Mouse (Mus musculus) left cerebral cortex, postnatal 4 days (tissue): ENCODE measurements around the gene Fbxw8. TPM values are rescaled to one million over a fixed set of nuclear protein-coding genes. Genes with fewer than 3 reads are reported as not detected.

ENCODE experiments used
- DNase-seq: peaks from one replicate; pipeline ENCODE4 v3.0.0-alpha.2; 2022
- intact Hi-C: fragments of 180-260 bp; cut with DNase I; formaldehyde crosslinking; loops from one replicate; pipeline ENCODE4 v1.15.1; 2025
- total RNA-seq, 2 experiments: library from RNA; stranded (reverse); gene quantifications; 2 replicates each; pipeline ENCODE4 v1.2.3; 2021

Fbxw8 gene
- 10 to 100 TPM; 45.6 to 45.8 TPM for total RNA-seq

DNA sequence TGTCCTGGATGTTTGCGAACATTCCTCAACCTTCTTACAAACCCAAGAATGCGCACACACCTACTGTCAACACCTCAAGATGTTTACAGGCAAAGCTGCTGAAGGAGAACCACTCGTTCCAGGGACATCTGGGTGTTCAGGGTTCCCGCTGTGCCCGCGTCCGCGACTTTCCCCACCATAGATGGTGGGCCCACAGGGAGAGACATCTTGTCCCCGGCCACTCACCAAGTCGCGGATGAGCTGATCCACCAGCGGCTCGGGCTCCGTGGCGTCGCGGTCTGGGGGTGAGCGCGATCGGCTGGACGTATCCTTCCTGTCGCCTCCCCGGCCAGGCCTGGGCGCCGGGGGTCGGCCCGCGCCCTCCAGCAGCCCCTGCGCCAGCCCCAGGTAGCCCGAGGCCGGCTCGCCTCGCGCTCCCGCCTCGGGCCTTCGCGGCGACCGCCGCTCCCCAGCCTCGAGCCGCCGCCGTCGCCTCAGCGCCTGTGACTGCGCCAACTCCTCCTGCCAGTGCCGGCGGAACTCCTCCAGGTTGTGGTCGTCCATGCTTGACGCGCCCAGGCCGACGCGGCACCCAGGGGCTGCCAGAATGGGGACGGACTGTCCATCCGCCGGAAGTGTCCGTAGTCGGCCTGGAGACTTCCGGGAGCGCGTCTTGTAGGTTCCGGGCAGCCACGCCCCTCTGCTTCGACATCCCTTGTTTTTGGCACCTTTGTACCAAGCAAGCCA is at the start of gene Fbxw8:
Gene Fbxw8 (minus strand): TSS at position 626 of the 726 bp plus-strand sequence.
- peak; percentile 91 for DNase-seq
- intact Hi-C loops, result no loop called here

DNA sequence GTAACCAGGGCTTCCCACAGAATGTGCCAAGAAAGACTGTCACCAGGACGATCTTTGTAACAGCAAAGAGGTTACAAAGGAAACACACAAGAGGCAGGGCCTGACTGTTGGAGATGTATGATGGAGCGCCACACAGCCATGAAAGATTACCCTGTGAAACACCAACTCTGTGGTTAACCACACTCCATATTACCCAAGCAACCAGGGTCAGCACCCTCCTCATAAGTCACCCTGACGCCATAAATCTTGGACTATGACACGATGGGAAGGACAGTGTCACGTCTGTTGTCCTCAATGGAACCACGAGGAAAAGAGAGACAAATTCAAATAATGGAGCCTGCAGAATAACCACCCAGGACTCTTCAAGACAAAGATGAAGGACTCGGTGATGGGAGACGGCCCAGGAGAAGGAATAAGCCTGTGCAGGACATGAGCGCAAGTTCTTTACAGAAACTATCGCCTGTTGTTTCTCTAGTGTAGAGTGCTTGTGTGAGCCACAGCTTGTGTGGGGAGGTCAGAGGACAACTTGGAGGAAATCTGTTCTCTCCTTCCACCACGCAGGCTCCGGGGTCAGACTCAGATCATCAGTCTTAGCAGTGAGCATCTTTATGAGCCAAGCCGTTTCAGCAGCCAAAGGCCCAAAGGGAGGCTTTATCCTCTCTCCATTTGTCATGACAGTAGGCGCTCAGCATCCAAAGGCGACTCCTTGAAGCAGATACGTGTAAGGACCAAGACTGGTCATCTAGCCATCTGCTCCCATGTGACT is 49.6 kb upstream of the Fbxw8 start:
- no peak for DNase-seq
- intact Hi-C loops, result no loop called here

DNA sequence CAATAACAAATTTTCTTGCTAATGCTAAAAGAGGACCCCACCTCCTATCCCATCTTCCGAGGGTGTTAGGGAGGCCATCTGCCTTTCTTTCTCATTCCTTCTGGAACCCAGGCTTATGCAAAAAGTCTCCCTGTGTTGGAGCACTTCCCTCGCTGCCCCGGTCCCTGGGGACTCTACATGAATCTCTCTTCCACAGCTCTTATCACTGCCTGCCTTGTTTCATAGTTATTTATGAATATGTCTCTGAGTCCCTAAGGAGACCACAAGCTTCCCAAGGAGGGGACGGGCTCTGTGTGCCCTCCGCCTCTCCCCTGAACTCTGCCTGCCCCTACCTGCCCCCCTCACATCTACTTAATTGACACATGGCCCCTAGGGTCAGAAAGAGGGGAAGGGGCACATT is 44.4 kb upstream of the Fbxw8 start:
- DNase-seq, result no peak
- intact Hi-C loops, result no loop called here

DNA sequence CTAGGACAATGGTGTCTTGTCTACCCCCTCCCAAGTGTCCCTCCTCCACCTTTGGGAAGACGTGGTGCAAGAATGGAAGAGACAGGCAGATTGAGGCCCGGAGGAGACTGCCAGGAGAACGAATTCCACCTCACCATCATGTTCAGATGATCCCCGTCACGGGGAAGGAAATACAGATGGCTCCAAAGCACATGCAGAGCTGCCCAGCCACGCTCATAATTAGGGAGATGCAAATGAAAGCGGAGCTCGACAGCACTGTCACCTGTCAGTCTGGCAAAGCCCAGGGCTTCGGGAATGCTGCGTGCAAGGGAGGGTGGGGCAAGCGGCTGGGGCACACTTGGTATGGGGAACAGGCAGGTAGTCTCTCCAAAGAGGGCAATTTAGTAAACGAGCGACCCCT is 42.2 kb upstream of the Fbxw8 start:
- intact Hi-C loops, result no loop called here
- peak; percentile 21 for DNase-seq

DNA sequence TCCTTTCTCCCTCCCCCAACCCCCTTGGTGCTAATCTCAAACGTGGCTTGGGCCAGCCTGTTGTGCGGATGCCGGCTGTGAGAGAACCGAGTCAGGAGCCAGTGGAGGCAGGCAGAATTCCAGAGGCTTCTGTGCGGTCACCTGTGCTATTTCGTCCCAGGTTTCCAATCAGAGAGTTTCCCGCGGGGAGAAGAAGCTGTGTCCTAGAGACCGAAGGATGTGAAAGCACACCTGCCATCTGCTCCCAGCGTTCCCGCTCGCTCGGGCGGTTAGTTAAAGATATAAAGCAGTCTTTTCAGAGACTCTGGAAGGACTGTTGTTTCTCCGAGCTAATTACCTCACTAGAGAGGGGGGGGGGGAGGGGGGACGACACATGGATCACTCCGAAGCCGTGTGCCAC is 37.0 kb upstream of the Fbxw8 start:
- DNase-seq, result no peak
- intact Hi-C loops, result no loop called here

DNA sequence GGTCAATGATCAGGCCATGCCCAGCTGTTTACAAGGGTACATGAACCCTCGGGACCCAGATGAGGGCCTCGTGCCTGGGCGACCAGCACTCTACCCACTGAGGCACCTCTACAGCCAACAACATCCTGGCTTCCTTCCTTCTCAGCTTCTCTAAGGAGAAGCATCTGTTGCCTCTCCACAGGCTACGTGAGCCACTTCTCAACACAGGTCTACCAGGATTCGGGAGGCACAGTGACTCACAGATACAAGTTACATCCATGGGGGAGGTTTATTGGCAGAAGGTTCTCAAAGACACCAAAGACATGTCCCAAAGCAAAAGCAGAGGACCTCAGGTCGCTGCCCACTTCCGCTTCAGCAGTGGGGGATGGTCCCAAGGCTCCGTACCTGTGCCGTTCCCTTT is 35.2 kb upstream of the Fbxw8 start:
- intact Hi-C loops, result no loop called here
- no peak for DNase-seq

DNA sequence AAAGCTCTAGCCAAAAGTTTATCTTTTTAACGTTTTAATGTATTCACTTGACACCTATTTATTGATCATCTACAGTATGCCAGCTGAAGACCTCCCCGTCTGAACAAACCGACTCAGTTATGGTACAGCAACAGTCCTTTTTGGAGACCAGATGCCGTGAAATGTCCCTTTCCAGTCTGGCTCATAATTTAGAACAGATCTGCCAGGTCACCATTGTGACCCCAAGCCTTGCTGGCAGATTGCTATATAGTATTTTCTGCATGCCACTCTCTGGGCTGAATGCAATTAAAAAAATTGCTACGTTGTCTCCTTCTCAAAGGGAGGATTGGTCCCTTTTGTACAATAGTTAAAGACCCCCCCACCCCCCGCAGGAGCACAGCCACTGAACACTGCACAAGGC is 33.1 kb upstream of the Fbxw8 start:
- no peak for DNase-seq
- intact Hi-C loops, result no loop called here

DNA sequence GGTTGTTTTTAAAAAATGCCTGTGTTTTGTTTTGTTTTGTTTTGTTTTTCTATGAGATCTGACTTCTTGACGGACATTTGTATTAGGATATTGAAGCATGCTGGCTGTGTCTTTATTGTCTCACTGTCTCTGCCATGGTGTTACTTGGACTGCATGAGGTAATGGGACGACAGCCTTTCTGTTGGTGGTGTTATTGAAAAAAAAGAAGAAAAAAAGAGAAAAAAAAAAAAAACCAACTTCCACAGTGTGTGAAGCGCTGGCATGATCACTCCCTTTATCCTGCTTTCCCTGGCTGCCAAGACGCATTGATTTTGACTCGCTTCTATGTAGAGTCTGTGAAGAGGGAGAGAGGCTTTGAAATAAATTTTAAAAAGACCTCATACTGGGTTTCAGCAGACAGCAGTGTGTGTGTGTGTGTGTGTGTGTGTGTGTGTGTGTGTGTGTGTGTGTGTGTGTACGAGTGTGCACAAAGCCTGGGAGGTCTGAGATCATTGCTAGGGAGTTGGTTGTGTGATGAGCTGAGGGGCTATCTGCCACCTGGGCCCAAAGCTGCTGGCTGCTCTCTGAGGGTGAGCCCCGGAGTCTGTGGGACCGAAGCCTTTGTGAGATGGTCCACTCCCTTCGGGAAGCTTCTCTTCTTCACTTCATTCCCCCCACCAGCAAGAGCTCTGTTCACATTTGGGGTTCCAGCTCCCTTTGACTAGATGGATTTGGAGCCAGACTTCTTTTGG is 31.8 kb upstream of the Fbxw8 start:
- no peak for DNase-seq
- intact Hi-C loops, result no loop called here

DNA sequence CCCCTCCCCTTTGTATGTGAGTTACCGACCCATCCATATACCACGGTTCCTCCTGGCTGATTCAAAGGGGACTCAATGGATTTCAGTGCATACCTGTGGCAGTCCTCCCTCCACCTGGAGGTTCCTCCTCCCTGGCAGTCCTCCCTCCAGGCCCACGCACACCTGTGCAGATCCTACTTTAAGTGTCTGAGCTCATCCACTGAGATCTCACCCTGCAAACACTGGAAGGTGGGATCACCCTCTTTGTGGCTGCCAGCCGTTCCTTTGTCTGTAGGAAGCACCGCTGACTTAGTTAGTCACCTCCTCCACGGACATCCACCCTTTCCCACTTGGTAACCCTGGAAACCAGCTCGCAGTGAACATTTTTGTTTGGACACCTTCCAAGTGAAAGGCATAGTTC is 22.4 kb upstream of the Fbxw8 start:
- intact Hi-C loops, result no loop called here

DNA sequence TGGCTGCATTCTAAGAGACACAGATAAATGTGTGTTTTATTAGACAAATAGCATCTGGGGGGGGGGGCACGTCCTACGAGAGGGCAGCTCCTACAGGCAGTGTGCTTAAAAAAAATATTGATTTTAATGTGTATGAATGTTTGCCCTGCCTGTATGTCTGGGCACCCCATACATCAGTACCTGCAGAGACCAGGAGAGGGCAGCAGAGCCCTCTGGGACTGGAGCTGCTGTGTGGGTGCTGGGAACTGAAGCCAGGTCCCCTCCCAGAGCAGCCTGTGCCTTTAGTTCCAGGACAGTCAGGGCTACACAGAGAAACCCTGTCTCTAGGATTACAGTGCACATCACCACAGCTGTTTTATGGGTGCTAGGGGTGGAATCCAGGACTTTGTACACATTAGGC is 19.9 kb upstream of the Fbxw8 start:
- intact Hi-C loops, result no loop called here
- no peak for DNase-seq

More for the DNA sequence above, 22.4 kb upstream of the Fbxw8 start:
- no peak for DNase-seq

DNA sequence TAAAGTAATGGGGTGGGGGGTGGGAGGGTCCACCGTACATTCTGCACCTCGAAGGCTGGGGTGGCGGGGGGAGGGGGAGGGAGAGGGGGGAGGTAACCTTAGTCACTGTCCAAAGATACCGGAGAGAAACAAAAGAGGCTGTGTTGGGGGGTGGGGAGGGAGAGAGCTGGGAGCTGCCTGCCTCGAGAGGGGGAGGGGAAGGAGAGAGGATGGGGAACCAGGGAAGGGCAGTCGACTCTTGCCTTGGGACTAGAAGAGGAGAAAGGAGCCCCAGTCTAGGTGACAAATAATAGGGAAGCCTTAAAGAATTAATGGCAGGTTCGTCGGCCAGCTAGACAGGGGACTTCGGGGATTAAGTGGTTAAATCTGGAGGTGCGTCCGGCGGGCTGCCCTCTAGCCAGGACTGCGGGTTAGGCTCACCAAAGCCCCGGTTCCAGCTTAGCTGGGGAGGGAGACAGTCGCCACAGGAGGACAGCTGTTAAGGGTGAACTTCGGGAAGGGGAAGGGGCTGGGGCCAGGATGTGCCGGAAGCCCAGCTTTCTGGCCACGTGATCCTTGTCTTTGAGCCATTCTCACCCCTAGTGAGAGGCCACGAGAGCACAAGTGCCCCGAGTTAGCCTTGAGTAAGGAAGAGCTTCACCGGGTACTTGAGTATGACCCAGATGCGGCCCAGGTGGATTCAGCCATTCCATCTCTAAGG is 19.2 kb upstream of the Fbxw8 start:
- no peak for DNase-seq
- intact Hi-C loops, result no loop called here

DNA sequence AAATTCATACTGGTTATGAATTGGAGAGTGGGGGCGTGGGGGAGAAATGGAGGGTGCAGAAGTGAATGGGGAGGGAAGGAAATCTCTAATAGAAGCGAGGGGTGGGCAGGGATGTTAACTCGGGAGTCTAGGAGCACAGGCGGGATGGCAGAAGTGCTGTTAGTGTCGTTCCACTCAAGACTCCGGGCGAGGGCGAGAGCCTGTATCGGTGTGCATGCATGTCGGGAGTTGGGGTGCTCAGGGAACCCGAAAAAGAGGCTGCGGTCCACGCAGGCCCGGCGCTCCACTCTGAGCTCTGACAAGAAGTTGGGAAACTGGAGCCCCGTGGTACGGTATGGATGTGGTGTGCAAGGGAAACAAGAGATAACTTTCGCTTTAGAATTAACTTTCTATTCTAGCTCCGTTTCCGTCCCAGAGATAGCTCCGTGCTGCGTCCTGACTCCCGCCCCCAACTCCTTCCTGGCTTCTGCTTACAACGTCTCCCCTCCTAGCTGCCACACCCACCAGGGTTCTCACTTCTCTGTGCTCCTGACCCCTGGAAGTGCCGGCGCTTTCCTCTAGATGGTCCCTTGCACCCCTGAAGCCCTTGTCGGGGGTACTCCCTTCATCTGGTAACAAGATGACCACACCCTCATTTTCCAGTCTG is 16.9 kb upstream of the Fbxw8 start:
- DNase-seq, result no peak
- intact Hi-C loops, result no loop called here

DNA sequence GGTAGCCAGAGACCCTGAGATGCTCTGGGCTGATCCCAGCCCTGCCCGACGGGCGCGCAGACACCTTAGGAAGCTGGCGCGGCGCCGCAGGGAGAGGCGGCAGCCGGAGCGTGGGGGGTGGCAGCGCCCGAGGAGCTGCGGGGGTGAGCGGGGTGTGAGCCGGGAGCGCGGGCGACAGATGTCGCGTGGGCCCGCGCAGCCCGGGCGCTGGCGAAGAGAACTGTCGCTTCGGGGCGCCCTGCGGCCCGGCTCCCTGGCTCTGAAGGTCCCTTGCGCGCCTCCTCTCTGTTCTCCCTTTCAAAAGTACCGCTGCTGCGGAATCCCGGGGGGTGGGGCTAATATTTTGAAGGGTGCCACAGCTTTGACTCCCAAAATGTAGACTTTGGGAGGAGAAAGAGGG is 16.4 kb upstream of the Fbxw8 start:
- intact Hi-C loops, result no loop called here
- DNase-seq, result no peak

DNA sequence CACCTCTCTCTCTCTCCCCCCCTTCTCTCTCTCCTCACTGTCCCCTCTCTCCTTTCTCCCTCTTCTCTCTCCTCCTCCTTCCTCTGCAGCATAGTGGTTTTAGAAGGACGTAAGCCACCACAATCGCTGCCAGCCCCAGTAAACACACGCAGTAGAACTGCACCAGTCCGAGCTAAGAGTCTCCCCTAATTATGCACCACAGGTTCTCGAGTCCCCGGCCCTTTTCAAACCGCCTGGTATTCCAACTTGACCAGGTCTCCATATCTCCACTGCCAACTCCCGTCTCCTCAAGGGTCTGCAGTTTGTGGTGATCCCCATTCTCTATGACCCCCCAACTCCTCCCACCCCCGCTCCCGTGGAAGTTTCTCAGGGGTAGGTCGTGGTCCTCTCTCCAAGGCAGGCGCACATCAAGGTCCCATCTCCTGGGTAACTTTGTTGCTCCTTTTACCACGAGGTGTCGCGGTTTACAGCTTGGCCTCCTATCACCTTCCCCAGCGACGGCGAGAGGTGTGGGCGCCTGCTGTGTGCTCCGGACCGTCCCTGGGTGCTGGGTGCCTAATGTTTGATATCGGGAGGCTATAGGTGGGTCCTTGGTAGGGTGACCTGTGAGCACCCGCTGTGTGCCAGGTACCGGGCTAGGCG is 15.7 kb upstream of the Fbxw8 start:
- intact Hi-C loops, result no loop called here
- DNase-seq, result no peak

DNA sequence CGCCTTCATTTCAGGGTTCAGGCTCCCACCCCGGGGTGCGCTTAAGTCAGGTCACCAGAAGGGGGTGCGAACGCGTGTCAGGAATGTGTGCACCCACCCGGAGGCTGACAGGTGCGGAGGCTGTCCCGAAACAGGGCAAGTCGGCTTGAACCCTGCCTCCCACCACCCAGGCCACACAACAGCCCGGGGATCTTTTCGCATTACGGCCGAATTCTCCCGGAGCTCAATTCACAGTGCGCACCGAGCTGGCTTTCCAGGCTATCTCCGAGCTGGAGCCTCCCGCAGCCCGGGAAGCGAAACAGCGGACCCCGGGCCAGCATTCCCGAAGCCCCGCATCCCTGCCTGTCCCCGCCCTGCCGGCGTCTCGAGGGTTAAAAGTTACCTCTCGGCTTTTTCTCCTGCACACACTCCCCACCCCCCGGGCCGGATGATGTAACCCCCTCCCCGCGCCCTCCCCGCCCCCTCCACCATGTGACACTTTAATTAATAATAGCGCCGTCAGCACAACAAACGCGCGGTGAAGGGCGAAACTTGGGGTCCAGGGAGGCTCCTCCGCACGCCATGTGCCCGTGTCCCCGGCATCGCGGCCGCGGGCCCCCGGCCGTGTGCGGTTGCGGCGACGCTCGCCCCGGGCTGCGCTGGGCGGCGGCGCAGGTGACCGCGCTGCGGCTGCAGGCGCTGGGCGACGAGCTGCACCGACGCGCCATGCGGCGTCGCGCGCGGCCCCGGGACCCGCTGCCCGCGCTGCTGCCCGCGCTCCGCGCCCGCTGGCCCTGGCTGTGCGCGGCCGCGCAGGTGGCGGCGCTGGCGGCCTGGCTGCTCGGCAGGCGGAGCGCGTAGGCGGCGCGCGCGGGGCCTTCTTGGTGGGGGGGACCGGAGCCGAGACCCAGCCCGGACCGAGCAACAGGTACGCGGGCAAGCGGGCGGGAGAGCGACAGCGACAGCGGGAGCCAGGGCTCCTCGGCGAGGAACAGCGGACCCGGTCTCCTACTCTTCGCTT is 14.3 kb upstream of the Fbxw8 start:
- DNase-seq, result peak; percentile 34
- intact Hi-C loops, result no loop called here

DNA sequence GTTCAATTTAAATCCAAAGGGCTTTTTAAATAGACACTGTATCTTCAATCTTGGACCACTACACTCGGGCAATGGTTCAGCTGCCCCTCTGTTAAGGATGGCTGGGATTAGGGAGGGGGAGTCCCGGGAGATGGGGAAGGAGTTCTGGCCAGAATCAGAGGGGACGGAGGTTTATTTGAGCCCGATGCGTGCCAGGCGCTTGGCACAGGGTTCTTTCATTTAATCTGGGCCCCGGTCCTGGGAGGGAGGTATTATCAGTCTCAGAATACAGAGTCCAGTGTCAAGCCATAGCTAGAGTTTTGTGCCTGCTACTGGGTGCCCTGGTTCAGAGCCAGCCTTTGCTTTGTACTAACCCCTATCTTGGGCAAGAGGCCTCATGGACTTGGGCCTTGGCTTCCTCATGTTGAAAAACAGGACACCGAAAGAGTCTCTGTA is 12.3 kb upstream of the Fbxw8 start:
- DNase-seq, result peak; percentile 75
- intact Hi-C loops, result no loop called here

DNA sequence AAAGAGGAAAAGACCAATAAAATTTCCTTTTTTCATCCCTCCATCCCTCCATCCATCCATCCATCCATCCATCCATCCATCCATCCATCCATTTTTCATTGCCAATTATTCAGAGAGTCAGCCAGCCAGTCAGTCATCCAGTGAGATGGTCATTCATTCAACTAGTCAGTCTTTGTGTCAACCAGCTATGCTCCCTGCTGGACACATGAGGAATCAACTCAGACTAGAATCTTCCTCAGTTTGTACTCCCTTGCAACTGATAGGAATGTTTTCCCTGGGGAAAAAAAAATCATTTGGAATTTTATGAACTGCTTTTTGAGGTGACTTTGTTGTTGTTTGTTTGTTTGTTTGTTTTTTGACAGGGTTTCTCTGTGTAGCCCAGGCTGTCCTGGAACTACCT is 10.2 kb upstream of the Fbxw8 start:
- DNase-seq, result no peak
- intact Hi-C loops, result no loop called here

DNA sequence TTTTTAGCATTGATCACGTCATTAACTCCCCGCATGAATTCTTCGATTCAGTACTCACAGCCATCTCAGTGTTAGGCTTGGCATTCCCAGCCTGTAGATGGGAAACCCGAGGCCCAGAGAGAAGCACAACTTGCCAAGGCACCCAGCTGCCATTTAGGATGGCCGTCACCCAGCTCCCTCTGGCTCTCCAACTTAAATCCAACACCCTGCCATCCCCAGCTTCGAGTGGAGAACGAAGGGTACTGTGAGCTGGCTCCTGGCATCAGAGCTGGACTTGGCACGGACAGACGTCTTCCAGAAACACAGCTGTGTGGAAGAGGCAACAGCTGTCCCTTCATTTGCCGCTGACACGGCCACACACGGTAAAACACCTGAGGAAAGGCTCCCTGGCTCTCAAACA is 9.3 kb upstream of the Fbxw8 start, which contains the start of gene Hrk:
Gene Hrk (plus strand): TSS at position 68 of the 400 bp plus-strand sequence.
- DNase-seq, result peak; percentile 68
- intact Hi-C loops, result no loop called here

DNA sequence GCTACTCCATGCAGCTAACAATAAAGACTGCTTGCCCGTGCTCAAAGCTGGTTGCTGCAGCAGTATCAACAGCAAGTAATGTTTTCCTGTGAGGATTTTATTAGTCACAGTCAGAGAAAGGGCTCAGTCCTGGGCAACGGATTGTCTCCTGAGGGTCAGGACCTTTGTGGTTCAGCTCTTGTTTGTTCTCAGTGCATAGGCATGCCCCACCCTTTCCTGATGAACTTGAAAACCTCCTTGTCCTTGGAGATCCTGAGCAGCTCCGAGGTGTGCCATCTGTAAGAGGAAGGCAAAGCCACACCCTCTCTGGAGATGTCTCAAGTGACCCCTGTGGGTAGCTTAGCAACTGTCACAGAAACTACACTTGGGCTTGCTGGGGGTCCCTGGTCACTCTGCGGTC is 5.4 kb upstream of the Fbxw8 start:
- DNase-seq, result no peak
- intact Hi-C loops, result no loop called here
